Mouse (Mus musculus) heart, adult 9 months (tissue): ENCODE data around the gene Ahnak.
A peak's percentile ranks its signal among the peaks of the same experiment; 100 is the strongest.
"Not testable (repeated sequence)": the region's sequence is repeated elsewhere in the genome, so short reads cannot be mapped to it uniquely, and the experiment has no call there.

Source experiments
- DNase-seq, 2 experiments: peaks; one replicate each; pipeline ENCODE4 v3.0.0; 2022; ENCODE audit warnings: low spot score in 2 of 2

Gene Ahnak

GRCm38 (mm10) chr19:9065621-9066561, 76.8 kb downstream of the Ahnak start:
- DNase-seq: no peak

DNA sequence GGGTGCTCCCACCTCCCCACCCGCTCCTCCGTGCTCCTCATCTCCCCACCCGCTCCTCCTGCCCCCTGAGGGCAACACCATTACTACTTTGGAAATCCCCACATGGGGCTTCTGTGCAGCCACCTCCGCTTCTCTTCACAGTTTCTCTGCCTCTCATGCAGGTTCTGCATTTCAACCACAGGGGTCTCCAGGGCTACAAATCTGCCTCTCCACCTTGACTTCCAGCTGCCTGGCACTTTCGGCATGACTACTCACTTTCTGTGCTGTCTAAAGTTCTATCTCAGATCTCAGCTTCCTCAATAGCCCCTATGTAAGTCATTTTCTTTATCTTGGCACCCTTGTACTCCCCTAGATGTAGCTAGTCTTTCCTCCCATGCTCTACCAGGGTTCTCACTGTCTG, 78.2 kb downstream of the Ahnak start:
- DNase-seq: no peak

- no peak for DNase-seq
Measured at GRCm38 (mm10) chr19:9069687-9070307, 80.7 kb downstream of the Ahnak start.

- DNase-seq: no peak
Measured at GRCm38 (mm10) chr19:9070316-9070715, 81.2 kb downstream of the Ahnak start.

- DNase-seq: peak; percentile 89 to 95
Measured at GRCm38 (mm10) chr19:9071456-9072156, 82.5 kb downstream of the Ahnak start.

GRCm38 (mm10) chr19:9072157-9072530, 83.1 kb downstream of the Ahnak start:
- no peak for DNase-seq

DNA sequence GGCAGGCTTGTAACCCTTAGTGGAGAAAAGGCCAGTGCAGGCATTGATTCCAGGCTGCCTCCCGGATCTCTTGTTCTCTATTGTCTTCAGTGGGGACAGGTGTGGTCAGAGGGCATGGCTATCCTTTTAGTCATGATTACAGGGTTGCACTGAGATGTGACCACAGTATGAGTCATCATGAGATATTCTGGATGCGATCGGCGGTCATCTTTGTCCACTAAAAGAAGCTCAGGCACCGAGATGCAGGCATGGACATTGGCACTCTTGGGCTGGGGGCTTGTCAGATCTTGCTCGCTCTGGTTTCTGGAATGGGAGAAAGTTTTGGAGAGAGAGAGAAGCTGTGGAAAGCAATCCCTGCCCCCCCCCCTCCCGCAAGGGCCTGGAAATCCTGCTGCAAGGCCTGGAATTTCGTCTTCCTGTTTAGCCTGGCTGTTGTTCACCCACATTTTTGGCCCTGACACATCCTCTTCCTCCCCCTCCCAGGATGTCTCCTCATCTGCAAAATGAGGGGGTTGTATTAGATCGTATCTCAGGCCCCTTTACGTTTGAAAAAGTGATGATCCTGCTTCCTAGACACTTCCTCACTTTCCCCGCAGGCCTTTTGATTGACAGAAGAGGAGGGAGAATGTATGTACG, 84.8 kb downstream of the Ahnak start:
- peak; percentile 63 to 78 for DNase-seq

DNA sequence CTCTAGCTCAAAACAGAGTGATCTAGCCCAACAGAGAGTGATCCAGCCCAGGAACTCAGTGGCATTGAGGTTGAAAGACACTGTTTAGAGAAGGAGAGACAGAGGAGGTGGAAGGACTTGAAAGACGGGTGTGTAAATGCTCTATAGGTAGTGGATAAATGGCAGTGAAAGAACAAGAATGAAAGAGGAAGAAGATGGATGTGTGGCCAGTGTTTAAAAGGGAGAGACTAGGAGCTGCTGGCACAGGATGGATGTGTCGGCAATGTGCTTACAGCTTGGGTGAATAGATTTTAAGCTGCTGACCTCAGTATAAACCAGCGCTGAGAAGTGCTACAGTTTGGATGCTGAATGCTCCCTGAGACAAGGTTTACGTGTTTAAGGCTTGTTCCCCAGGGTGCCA, 85.3 kb downstream of the Ahnak start:
- DNase-seq: no peak

DNA sequence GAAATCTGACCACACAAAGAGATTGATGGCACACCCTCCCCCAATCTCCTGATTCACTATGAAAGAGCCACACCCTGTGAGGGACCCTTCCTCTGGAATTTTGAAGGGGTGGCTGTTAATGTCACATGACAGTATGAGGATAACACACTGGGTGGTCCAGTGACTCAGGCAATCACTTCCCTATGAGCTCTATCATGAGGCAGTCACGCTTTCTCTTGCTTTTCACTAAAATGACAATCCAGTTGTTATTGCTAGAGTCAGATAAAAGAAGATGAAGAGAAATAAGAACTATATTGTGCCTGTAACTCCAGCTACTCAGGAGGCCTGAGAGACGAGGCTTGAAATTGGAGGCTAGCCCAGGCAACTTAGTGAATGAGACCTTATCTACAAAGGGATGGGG, 86.5 kb downstream of the Ahnak start:
- no peak for DNase-seq

DNA sequence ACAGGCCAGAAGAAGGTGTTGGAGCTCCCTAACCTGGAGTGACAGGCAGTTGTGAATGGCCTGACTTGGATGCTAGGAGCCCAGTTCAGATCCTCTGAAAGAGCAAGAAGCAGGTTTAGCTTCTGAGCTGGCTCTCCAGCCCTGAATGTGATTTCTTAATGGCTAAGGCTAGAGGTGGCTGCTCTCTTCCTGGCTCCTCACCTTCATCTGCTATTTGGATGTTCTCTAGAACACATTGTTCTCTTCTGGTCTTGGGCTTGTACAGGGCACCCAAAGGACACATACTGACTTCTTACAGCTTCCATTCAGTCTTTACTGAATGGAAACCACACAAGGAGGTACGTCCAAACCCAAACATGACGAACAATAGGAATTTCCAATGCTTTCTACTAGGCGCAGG, 87.0 kb downstream of the Ahnak start:
- DNase-seq: no peak

- no peak for DNase-seq
Measured at GRCm38 (mm10) chr19:9076982-9077660, 88.0 kb downstream of the Ahnak start.

DNA sequence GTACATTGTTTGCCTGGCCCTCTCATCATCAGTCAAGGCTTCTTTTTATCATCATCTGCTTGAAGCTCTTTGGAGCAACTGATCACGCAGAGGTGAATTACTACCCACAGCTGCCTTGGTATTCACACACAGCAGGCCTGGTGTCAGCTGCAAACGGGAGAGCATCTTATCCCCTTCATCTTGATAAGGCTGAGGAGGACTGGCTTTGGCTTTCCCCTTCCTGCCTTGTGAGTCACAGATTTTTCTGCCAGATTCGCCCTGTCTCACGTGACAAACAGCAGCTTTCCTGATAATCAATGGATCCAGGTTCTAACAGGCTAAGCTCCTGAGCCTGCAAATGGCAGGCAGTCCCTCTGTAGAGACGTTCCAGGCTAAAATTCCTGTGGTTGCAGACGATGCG, 90.8 kb downstream of the Ahnak start:
- no peak for DNase-seq

DNA sequence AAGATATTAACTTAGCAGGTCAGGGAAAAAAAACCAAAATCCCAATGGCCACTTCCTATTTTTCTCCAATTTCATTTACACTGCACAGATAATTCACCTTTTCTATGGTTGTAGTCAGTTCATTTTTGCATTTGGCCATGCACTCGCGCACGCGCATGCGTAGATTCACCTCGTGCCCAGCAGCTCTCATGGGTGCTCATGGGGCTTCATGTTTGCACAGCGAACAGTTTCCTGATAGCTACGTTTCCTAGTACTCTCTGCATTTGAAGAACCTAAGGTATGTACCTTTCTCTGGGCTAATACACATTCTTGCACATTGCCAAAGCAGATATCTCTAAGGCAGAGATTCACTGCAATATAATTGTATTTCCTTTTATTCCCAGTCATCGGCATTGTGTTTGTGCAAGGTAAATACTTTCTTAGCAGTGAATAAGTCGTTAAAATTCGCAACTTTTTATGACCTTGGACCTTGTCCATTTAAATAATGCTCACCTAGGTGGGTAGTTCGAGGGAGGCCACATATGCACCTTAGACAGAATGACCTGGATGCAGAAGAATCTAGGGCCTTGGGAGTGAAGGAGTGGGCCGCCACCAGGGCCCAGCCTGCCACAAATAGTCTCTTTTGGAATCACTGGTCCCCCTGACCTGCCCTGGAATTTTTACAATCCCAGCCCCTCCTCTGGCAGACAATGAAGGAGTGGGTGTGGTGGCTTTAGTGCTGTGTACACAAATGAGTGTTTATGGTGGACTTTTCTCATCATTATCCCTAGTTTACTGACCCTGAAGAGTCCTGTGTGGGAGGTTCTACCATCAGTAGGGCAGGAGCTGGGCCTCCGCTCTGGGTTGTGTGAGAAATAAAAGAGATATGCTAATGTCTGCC, 92.5 kb downstream of the Ahnak start:
- no peak for DNase-seq

GRCm38 (mm10) chr19:9082191-9083009, 93.3 kb downstream of the Ahnak start:
- peak; percentile 84 to 89 for DNase-seq

GRCm38 (mm10) chr19:9083010-9083355, 93.9 kb downstream of the Ahnak start:
- no peak for DNase-seq

DNA sequence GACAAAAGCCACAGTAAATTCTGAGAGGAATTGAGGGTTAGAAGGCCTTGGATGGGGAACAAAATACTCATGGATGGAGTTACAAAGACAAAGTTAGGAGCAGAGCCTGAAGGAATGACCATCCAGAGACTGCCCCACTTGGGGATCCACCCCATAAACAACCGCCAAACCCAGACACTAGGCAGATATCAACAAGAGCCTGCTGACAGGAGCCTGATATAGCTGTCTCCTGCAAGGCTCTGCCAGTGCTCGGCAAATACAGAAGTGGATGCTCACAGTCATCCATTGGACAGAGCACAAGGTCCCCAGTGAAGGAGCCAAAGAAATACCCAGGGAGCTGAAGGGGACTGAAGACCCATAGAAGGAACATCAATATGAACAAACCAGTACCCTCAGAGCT, 94.8 kb downstream of the Ahnak start:
- DNase-seq: not testable (repeated sequence)

- no peak for DNase-seq
Measured at GRCm38 (mm10) chr19:9087821-9088220, 98.7 kb downstream of the Ahnak start, which contains the start of gene Scgb1a1. Gene Scgb1a1 (minus strand): TSS chr19:9087958.

GRCm38 (mm10) chr19:9090191-9090590, 101.1 kb downstream of the Ahnak start:
- DNase-seq: no peak

DNA sequence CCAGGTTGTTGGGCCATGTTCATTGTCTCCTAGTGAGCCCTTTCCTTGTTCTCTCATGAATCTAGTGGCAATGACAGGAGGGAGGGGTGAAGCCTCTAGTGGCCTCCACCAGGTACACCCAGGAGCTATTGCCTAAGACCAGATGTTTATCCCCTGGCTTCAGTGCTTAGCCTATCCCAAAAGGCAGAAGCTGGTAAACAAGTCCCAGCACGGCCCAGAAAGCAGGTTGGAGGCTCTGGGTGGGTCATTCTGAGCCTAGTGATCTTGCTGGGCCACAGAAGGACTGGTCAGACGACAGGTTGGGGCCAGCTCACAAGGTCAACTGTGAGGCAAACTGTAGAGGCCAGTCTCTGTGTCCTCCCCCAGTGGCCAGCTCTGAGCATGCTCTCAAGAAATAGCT, 101.6 kb downstream of the Ahnak start:
- DNase-seq: no peak

- DNase-seq: no peak
Measured at GRCm38 (mm10) chr19:9095111-9095510, 106.0 kb downstream of the Ahnak start.
